Mouse (Mus musculus) ES-Bruce4 (cell line): Measurements from ENCODE around the gene Kif26b.

Source experiments
- CTCF ChIP-seq: IDR thresholded peaks from one replicate; pipeline ENCODE4 v1.8.1; 2011; ENCODE audit warnings: low read depth, low read length
- POLR2A ChIP-seq: IDR thresholded peaks from one replicate; pipeline ENCODE4 v1.8.1; 2011; ENCODE audit warnings: low read length; ENCODE audit not compliant: insufficient read depth

- no peak for TF ChIP-seq POLR2A
- TF ChIP-seq CTCF = no peak
These were observed 269.4 kb downstream of the Kif26b start for GRCm38 (mm10) chr1:178798333-178798732.
